Mouse (Mus musculus): ENCODE results near the gene Taco1.

DNA sequence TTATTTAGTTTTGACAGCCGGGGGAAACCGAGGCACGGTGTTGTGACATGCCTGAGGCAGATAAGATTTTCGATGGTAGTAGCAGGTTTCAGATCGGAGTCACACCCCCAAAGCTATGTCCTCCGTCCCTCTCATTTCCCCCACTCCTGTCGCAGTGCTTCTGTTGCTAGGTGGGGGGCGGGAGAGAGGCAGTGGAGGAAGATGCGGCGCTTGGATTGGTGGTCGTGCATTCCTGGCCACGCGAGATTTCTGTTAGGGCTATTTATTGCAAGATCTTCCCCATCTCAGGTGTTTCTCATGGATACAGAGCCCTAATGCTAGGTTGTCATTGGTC, 28.5 kb upstream of the Taco1 start:
- no peak for TF ChIP-seq POLR2A (IDR thresholded peaks at IDR 0.05; ENCODE audit: borderline replicate concordance, low read depth, low read length)
- no peak for TF ChIP-seq CTCF (IDR thresholded peaks at IDR 0.05; ENCODE audit: low read depth, low read length)
